Mouse (Mus musculus): ENCODE measurements around the gene Gcn1l1. TPM values are rescaled to one million over a fixed set of nuclear protein-coding genes. Genes with fewer than 3 reads are reported as not detected.

Gene Gcn1l1
- polyA plus RNA-seq, 1 experiment from 2014 or later = 35.1 TPM

DNA sequence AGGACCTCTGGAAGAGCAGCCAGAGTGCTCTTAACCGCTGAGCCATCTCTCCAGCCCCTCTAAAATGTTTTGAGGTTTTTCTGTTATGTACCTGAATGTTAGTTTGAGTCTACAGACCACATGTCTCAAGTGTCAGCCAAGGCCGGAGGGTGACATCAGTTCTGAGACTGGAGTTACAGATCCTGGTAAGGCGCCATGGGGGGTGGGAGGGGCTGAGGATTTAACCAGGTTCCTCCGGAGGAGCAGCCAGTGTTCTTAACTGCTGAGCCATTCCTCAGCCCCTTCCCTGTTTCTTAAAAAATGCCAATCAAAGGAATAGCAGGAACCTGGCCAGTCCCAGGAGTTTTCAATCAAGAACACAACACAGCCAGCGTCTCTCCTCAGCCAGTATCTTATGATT, 65.2 kb downstream of the Gcn1l1 start:
- Histone ChIP-seq H3K27ac (ENCODE audit: low read length) (no peak overlapping the region), H3K4me2 (ENCODE audit: low read depth, low read length) (0 out of 2 replicates have a peak overlapping the region, but pooled peaks have one; percentile 91), H3K4me1 (replicated peaks; ENCODE audit: control insufficient read depth, insufficient read depth, low read length) (peaks cover 19% of the 10 kb centered on the region), H3K36me3 (ENCODE audit: control insufficient read depth, insufficient read depth, low read length) (no peaks in the 10 kb centered on the region), H3K27me3 (ENCODE audit: control insufficient read depth, insufficient read depth, low read depth, low read length) (no peaks in the 10 kb centered on the region), H3K9me3 (ENCODE audit: control insufficient read depth, low read length) (no peaks in the 10 kb centered on the region), H3K9ac (ENCODE audit: low read length) (no peak overlapping the region), H3K4me3 (ENCODE audit: low read length) (no peak overlapping the region)
- ATAC-seq (ENCODE audit: low read depth) = no peak
- WGBS = 52% methylated on average over 5 of the region's 5 CpGs

GRCm38 (mm10) chr5:115631505-115632357, 66.7 kb downstream of the Gcn1l1 start, which contains the start of gene Rab35:
TSS of gene Rab35 (plus strand) at chr5:115631908.
- Histone ChIP-seq H3K36me3 (ENCODE audit: control insufficient read depth, insufficient read depth, low read length) (no peaks in the 10 kb centered on the region), H3K27me3 (ENCODE audit: control insufficient read depth, insufficient read depth, low read depth, low read length) (no peaks in the 10 kb centered on the region), H3K9me3 (ENCODE audit: control insufficient read depth, low read length) (no peaks in the 10 kb centered on the region), H3K9ac (ENCODE audit: low read length) (peak within 1 kb of the TSS; percentile 93), H3K27ac (ENCODE audit: low read length) (peak within 1 kb of the TSS; percentile 86), H3K4me3 (ENCODE audit: low read length) (peak within 1 kb of the TSS; percentile 87), H3K4me2 (ENCODE audit: low read depth, low read length) (peak within 1 kb of the TSS; percentile 91), H3K4me1 (replicated peaks; ENCODE audit: control insufficient read depth, insufficient read depth, low read length) (peaks cover 24% of the 10 kb centered on the region)
- under 1% methylated on average over 52 of the region's 125 CpGs for WGBS
- peak; percentile 93 for ATAC-seq (ENCODE audit: low read depth)

DNA sequence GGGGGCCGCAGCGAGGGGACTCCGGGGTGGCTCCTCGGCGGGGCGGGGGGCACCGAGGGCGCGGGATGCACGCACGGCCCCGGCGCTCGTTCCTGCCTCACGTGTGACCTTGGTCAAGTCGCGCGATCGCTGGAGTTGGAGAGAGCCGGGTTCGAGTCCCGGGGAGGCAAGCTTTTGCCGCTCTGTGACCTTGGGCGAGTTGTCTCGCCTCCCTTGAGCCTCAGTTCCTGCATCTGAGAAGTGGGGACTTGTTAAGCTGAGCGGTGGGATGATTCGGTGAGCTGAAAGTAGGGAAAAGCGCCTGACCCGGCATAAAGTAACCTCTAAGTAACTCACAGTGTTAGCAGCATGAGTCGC, 67.3 kb downstream of the Gcn1l1 start:
- peak overlapping the region; percentile 61 for H3K4me2 ChIP-seq (ENCODE audit: low read depth, low read length)
- no peaks in the 10 kb centered on the region for H3K36me3 ChIP-seq (ENCODE audit: control insufficient read depth, insufficient read depth, low read length)
- H3K27me3 ChIP-seq (ENCODE audit: control insufficient read depth, insufficient read depth, low read depth, low read length) = no peaks in the 10 kb centered on the region
- H3K9ac ChIP-seq (ENCODE audit: low read length) = peak overlapping the region; percentile 93
- peak overlapping the region; percentile 86 for H3K27ac ChIP-seq (ENCODE audit: low read length)
- H3K4me3 ChIP-seq (ENCODE audit: low read length) = peak overlapping the region; percentile 87
- H3K4me1 ChIP-seq (replicated peaks; ENCODE audit: control insufficient read depth, insufficient read depth, low read length) = peaks cover 24% of the 10 kb centered on the region
- 1% methylated on average over 27 of the region's 30 CpGs for WGBS
- no peaks in the 10 kb centered on the region for H3K9me3 ChIP-seq (ENCODE audit: control insufficient read depth, low read length)
- ATAC-seq (ENCODE audit: low read depth) = peak; percentile 1; the same call in 1 of the 2 replicates

DNA sequence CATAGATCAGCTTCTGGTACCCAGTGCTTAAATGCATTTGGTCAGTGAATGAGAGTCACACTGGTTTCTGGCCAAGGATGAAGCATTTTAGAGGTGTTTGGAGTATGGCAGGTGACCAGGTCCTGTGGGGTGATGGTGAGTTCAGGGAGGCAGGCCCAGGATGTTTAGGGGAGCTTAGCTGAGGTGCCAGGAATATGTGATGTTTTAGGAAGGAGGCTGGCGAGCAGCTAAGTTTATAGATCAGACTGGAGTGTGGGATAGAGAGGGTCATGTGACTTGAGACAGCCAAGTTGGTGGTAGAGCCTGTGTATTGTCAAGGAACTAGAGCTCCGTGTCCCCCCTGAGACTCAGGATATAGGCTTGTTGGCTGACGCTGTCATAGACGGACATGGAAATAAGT, 68.0 kb downstream of the Gcn1l1 start:
- ATAC-seq (ENCODE audit: low read depth) = no peak
- no peaks in the 10 kb centered on the region for H3K27me3 ChIP-seq (ENCODE audit: control insufficient read depth, insufficient read depth, low read depth, low read length)
- no peak overlapping the region for H3K27ac ChIP-seq (ENCODE audit: low read length)
- H3K4me2 ChIP-seq (ENCODE audit: low read depth, low read length) = peak overlapping the region; percentile 61
- H3K4me1 ChIP-seq (replicated peaks; ENCODE audit: control insufficient read depth, insufficient read depth, low read length) = peaks cover 24% of the 10 kb centered on the region
- H3K9ac ChIP-seq (ENCODE audit: low read length) = peak overlapping the region; percentile 8; the same call in 1 of the 2 replicates
- 36% methylated on average over 4 of the region's 4 CpGs for WGBS
- 0 out of 2 replicates have a peak, but pooled peaks cover 2% of the 10 kb centered on the region for H3K36me3 ChIP-seq (ENCODE audit: control insufficient read depth, insufficient read depth, low read length)
- H3K9me3 ChIP-seq (ENCODE audit: control insufficient read depth, low read length) = no peaks in the 10 kb centered on the region
- H3K4me3 ChIP-seq (ENCODE audit: low read length) = peak overlapping the region; percentile 87

DNA sequence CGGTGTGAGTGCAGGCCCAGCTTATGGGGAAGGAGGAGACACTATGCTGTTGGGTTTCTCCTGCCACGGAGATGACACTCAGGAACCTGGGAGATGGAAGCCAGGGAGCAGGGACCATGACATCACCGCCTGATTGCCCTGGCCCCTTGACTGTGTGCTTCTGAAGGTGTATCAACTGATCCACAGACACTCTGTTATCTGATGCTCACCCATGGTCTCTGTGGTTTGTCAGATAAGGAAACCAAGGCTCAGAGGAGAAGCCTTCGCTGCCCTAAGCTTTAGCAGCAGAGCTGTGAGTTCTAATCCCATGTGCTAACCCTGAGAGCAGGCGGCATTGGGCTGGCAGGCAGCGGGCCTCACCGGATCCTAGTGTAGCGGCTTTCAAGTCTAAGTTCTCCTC, 69.0 kb downstream of the Gcn1l1 start:
- 87% methylated on average over 8 of the region's 8 CpGs for WGBS
- Histone ChIP-seq H3K4me2 (ENCODE audit: low read depth, low read length) (no peak overlapping the region), H3K4me1 (replicated peaks; ENCODE audit: control insufficient read depth, insufficient read depth, low read length) (peaks cover 24% of the 10 kb centered on the region), H3K9me3 (ENCODE audit: control insufficient read depth, low read length) (no peaks in the 10 kb centered on the region), H3K27me3 (ENCODE audit: control insufficient read depth, insufficient read depth, low read depth, low read length) (no peaks in the 10 kb centered on the region), H3K4me3 (ENCODE audit: low read length) (no peak overlapping the region), H3K27ac (ENCODE audit: low read length) (no peak overlapping the region), H3K9ac (ENCODE audit: low read length) (no peak overlapping the region), H3K36me3 (ENCODE audit: control insufficient read depth, insufficient read depth, low read length) (peaks cover 8% of the 10 kb centered on the region)
- ATAC-seq (ENCODE audit: low read depth) = no peak

DNA sequence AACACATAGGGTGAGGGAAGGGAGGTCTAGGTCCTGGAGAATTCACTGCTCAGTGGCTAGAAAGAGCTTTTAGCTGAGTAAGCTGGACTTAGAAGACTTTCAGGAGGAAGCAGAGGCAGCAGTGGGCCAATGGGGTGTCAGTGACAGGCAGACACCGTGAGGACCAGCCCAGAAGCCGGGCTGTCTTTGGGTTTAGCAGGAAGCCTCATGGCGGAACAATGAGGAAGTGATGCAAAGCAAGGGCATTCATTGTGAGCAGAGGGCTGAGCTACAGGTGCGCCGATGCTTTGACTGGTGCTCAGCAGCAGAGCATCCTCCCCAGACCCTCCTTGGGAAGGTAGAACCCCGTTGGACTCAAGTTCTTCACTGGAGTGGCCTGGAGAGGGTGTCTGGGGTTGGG, 70.5 kb downstream of the Gcn1l1 start:
- ATAC-seq (ENCODE audit: low read depth) = no peak
- Histone ChIP-seq H3K9me3 (ENCODE audit: control insufficient read depth, low read length) (no peaks in the 10 kb centered on the region), H3K9ac (ENCODE audit: low read length) (no peak overlapping the region), H3K36me3 (ENCODE audit: control insufficient read depth, insufficient read depth, low read length) (peaks cover 20% of the 10 kb centered on the region), H3K4me1 (replicated peaks; ENCODE audit: control insufficient read depth, insufficient read depth, low read length) (peaks cover 23% of the 10 kb centered on the region), H3K27me3 (ENCODE audit: control insufficient read depth, insufficient read depth, low read depth, low read length) (no peaks in the 10 kb centered on the region), H3K27ac (ENCODE audit: low read length) (no peak overlapping the region), H3K4me2 (ENCODE audit: low read depth, low read length) (no peak overlapping the region), H3K4me3 (ENCODE audit: low read length) (no peak overlapping the region)
- WGBS = 54% methylated on average over 6 of the region's 6 CpGs

- Histone ChIP-seq H3K4me3 (ENCODE audit: low read length) (no peak overlapping the region), H3K9ac (ENCODE audit: low read length) (no peak overlapping the region), H3K36me3 (ENCODE audit: control insufficient read depth, insufficient read depth, low read length) (peaks cover 35% of the 10 kb centered on the region), H3K4me1 (replicated peaks; ENCODE audit: control insufficient read depth, insufficient read depth, low read length) (no peaks in the 10 kb centered on the region), H3K27ac (ENCODE audit: low read length) (no peak overlapping the region), H3K9me3 (ENCODE audit: control insufficient read depth, low read length) (no peaks in the 10 kb centered on the region), H3K27me3 (ENCODE audit: control insufficient read depth, insufficient read depth, low read depth, low read length) (no peaks in the 10 kb centered on the region), H3K4me2 (ENCODE audit: low read depth, low read length) (no peak overlapping the region)
- ATAC-seq (ENCODE audit: low read depth) = peak; percentile 32; the same call in 1 of the 2 replicates
- 71% methylated on average over 9 of the region's 9 CpGs for WGBS
Measured at GRCm38 (mm10) chr5:115644192-115644591, 79.1 kb downstream of the Gcn1l1 start.

DNA sequence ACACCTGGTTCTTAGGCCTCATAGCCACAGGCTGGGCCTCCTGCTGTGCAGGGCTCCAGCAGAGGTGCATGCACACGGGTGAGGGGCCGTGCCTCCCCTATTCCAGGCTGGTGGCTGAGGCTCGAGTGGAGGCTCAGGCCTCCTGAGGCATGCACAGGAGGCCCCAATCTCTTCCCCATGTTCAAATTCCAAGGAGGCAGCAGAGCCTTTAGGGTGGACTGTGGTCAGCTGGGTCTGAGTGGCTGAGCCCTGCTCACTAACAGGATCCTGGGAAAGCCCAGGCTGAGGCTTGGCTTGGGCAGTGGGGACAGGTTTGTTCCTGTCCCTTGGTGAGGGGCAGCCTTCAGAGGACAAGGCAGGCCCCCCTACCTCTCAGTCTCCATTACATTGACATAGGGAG, 83.8 kb downstream of the Gcn1l1 start:
- Histone ChIP-seq H3K4me2 (ENCODE audit: low read depth, low read length) (no peak overlapping the region), H3K4me1 (replicated peaks; ENCODE audit: control insufficient read depth, insufficient read depth, low read length) (peaks cover 7% of the 10 kb centered on the region), H3K27ac (ENCODE audit: low read length) (no peak overlapping the region), H3K4me3 (ENCODE audit: low read length) (no peak overlapping the region), H3K9me3 (ENCODE audit: control insufficient read depth, low read length) (no peaks in the 10 kb centered on the region), H3K27me3 (ENCODE audit: control insufficient read depth, insufficient read depth, low read depth, low read length) (no peaks in the 10 kb centered on the region), H3K9ac (ENCODE audit: low read length) (no peak overlapping the region), H3K36me3 (ENCODE audit: control insufficient read depth, insufficient read depth, low read length) (peaks cover 20% of the 10 kb centered on the region)
- 57% methylated on average over 3 of the region's 3 CpGs for WGBS
- ATAC-seq (ENCODE audit: low read depth) = no peak

DNA sequence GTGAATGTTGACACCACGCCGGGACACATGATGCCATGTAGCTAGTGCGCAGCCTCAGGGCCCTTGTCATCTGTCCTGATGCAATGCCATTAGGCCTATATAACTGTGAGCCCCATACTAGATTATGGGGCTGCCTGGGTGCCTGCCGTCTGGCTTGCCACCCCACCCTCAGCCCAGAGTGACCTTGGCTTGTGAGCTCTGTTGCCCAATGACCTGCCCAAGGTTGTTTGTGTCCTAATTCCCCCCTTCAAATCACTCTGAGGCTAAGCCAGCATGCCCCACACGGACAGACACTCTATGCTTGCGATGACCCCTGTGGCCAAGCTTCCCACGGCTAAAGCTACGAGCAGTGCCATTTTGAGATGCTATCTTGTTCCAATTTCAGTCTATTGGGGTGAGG, 84.6 kb downstream of the Gcn1l1 start:
- H3K27ac ChIP-seq (ENCODE audit: low read length) = no peak overlapping the region
- no peaks in the 10 kb centered on the region for H3K9me3 ChIP-seq (ENCODE audit: control insufficient read depth, low read length)
- peaks cover 17% of the 10 kb centered on the region for H3K36me3 ChIP-seq (ENCODE audit: control insufficient read depth, insufficient read depth, low read length)
- no peak overlapping the region for H3K4me2 ChIP-seq (ENCODE audit: low read depth, low read length)
- 86% methylated on average over 8 of the region's 8 CpGs for WGBS
- H3K27me3 ChIP-seq (ENCODE audit: control insufficient read depth, insufficient read depth, low read depth, low read length) = no peaks in the 10 kb centered on the region
- H3K4me1 ChIP-seq (replicated peaks; ENCODE audit: control insufficient read depth, insufficient read depth, low read length) = peaks cover 7% of the 10 kb centered on the region
- no peak overlapping the region for H3K9ac ChIP-seq (ENCODE audit: low read length)
- ATAC-seq (ENCODE audit: low read depth) = no peak
- no peak overlapping the region for H3K4me3 ChIP-seq (ENCODE audit: low read length)

Data from lung, embryonic 16.5 days (tissue).